Mouse (Mus musculus) liver, embryonic 12.5 days (tissue): ENCODE results near the gene Fkbp5. TPM values are rescaled to one million over a fixed set of nuclear protein-coding genes. Genes with fewer than 3 reads are reported as not detected.
A peak's percentile ranks its signal among the peaks of the same experiment; 100 is the strongest.

ENCODE experiments used
- ATAC-seq: fragments of 200-750 bp; cut with Nextera tagmentation; 2 replicates; pipeline ENCODE4 v1.8.0; 2017; ENCODE audit warnings: moderate number of reproducible peaks, mild to moderate bottlenecking, moderate library complexity
- H3K27ac ChIP-seq: fragments of 300-500 bp; sonication (generic); 2 replicates; pipeline ENCODE4 v1.5.1; 2016; ENCODE audit warnings: mild to moderate bottlenecking
- H3K27me3 ChIP-seq: fragments of 300-500 bp; sonication (generic); replicated peaks from 2 replicates; pipeline ENCODE4 v1.6.1; 2016; ENCODE audit warnings: mild to moderate bottlenecking, moderate library complexity
- H3K36me3 ChIP-seq: fragments of 300-500 bp; sonication (generic); 2 replicates; pipeline ENCODE4 v1.6.1; 2016; ENCODE audit warnings: mild to moderate bottlenecking, moderate library complexity
- H3K4me1 ChIP-seq: fragments of 300-500 bp; sonication (generic); 2 replicates; pipeline ENCODE4 v1.6.1; 2016
- H3K4me2 ChIP-seq: fragments of 300-500 bp; sonication (generic); 2 replicates; pipeline ENCODE4 v1.6.1; 2016; ENCODE audit warnings: mild to moderate bottlenecking, moderate library complexity
- H3K4me3 ChIP-seq: fragments of 300-500 bp; sonication (generic); 2 replicates; pipeline ENCODE4 v1.5.1; 2016; ENCODE audit warnings: mild to moderate bottlenecking, moderate library complexity
- H3K9ac ChIP-seq: fragments of 300-500 bp; sonication (generic); 2 replicates; pipeline ENCODE4 v1.6.1; 2016; ENCODE audit warnings: mild to moderate bottlenecking, moderate library complexity
- H3K9me3 ChIP-seq: fragments of 300-500 bp; sonication (generic); replicated peaks from 2 replicates; pipeline ENCODE4 v1.6.1; 2016; ENCODE audit warnings: mild to moderate bottlenecking, moderate library complexity
- WGBS: fragments of 180-500 bp; shearing (Covaris S2); methylation state at CpG from one replicate; pipeline ENCODE4 v1.1.7; 2016; ENCODE audit not compliant: insufficient replicate concordance; 5-methylcytosine and 5-hydroxymethylcytosine counted together
- microRNA-seq: library from miRNA; unstranded; fragments of <30 nt; microRNA quantifications from one replicate; pipeline ENCODE4, GENCODE M21; 2017
- polyA plus RNA-seq: library from polyadenylated mRNA; unstranded; fragments of >200 nt; fragmentation: Nextera tagmentation; extraction: Ambion mirVana; gene quantifications from 2 replicates; pipeline ENCODE4 v1.2.1, GENCODE M21; 2016

Gene Fkbp5
- polyA plus RNA-seq, 1 experiment from 2014 or later, result 17.0 TPM

DNA sequence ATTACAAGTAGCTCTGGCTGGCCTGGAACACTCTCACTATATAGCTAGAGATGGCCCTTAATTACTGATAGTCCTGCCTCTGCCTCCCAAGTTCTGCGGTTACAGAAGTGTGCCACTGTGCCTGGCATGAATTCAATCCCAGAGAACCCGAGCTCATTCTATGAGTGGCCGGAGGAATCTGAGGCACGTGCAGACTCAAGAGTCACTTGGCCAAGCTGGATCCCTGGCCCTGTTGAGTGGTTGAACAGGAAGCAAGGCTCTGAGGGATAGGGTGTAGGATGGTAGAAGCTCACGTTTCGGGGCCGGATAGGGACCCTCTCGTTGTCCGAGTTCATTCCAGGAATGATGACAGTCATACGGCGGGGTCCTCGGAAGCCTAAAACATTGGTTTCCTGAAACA lies 161.5 kb downstream of the Fkbp5 start:
- Histone ChIP-seq H3K4me3 (no peak overlapping the region), H3K4me2 (no peak overlapping the region), H3K9ac (no peak overlapping the region), H3K27ac (no peak overlapping the region), H3K4me1 (peaks cover 41% of the 10 kb centered on the region), H3K36me3 (no peaks in the 10 kb centered on the region), H3K27me3 (peaks cover 56% of the 10 kb centered on the region), H3K9me3 (no peaks in the 10 kb centered on the region)
- WGBS, result 79% methylated on average over 12 of the region's 12 CpGs
- no peak for ATAC-seq

- H3K36me3 ChIP-seq, result no peaks in the 10 kb centered on the region
- H3K4me2 ChIP-seq, result peak overlapping the region; percentile 89
- peaks cover 69% of the 10 kb centered on the region for H3K4me1 ChIP-seq
- peak overlapping the region; percentile 72 for H3K4me3 ChIP-seq
- H3K9ac ChIP-seq, result peak overlapping the region; percentile 78
- peak overlapping the region; percentile 88 for H3K27ac ChIP-seq
- peaks cover 52% of the 10 kb centered on the region for H3K27me3 ChIP-seq
- peak; percentile 81 for ATAC-seq
- 3% methylated on average over 11 of the region's 11 CpGs for WGBS
- no peaks in the 10 kb centered on the region for H3K9me3 ChIP-seq
Observed at GRCm38 (mm10) chr17:28352018-28352417, 165.3 kb downstream of the Fkbp5 start.

DNA sequence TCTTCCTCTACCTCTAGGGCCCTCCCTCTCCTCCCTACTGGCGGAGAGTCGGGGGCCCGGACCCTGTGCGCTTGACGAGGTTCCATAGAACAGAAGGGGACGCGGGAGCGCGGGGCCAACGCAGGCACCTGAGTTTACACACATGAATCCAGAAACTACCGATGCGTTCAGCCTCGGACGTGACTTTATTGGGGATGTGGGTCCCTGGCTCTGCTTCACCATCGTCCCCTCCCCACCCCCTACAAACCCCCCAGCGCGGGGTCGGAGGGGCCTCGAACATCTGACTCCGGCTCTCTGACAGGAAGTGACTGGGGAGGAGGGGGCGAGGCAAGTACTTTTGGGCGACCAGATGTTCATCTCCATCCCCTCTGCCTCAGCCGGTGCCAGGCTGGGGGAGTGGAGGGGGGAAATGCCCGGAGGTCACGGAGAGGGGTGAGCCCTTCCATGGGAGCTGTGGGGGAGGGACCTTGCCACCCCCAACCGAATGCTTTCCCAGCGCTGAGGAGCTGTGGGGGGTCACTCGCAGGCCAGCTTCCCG lies 165.9 kb downstream of the Fkbp5 start:
- Histone ChIP-seq H3K27ac (peak overlapping the region; percentile 88), H3K9ac (peak overlapping the region; percentile 78), H3K27me3 (peaks cover 58% of the 10 kb centered on the region), H3K36me3 (no peaks in the 10 kb centered on the region), H3K9me3 (no peaks in the 10 kb centered on the region), H3K4me3 (peak overlapping the region; percentile 72), H3K4me1 (peaks cover 73% of the 10 kb centered on the region), H3K4me2 (peak overlapping the region; percentile 89)
- ATAC-seq, result no peak
- 1% methylated on average over 29 of the region's 29 CpGs for WGBS

DNA sequence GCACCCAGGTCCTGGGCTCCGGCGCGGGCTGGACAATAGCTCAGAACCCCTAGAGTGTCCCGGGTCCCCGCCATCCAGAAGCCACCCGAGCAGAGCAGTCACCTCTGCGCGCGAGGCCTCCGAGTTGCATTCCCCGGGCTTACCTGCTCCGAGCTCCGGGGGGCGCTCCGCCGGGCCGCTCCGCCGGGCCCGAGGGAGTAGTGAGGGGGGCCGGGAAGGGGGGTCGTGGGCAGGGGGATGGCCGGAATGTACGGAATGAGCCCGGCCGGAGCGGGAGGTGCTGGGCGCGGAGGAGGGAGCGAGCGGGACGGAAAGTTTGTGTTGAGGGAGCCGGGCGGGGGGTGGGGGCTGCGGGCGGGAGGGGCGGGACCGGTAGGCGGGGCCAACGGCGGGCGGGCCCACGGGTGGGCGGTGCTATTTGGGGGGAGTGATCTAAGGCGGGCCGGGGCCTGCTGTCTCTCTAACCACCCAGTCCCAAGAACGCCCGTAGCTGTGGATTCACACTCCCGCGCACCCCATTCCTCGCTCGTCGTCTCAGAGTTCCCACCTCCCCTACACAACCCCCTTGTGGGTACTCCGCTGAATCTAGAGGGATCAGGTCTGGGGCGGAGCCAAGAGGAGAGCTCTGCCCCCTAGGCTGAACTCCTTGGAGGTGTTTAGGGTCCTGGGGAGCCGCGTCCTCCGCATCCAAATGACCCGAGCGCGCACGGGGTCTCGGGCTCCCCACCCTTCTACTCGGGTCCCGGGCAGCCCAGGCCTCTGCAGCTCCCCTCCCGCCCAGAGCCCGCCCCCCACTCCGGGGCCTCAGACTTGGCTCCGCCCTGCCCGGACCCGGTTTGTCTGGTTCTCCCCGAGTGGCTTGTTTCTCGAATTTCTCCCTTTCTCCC lies 166.6 kb downstream of the Fkbp5 start, which contains the start of gene Tead3:
Gene Tead3 (minus strand): TSS at position 352 of the 887 bp plus-strand sequence.
- 2% methylated on average over 50 of the region's 73 CpGs for WGBS
- Histone ChIP-seq H3K4me1 (peaks cover 80% of the 10 kb centered on the region), H3K27me3 (peaks cover 58% of the 10 kb centered on the region), H3K4me3 (peak within 1 kb of the TSS; percentile 72), H3K36me3 (no peaks in the 10 kb centered on the region), H3K4me2 (peak within 1 kb of the TSS; percentile 89), H3K27ac (peak within 1 kb of the TSS; percentile 88), H3K9ac (peak within 1 kb of the TSS; percentile 78), H3K9me3 (no peaks in the 10 kb centered on the region)
- ATAC-seq, result peak; percentile 79

GRCm38 (mm10) chr17:28349901-28350465 lies 167.3 kb downstream of the Fkbp5 start:
- 1% methylated on average over 51 of the region's 54 CpGs for WGBS
- H3K4me2 ChIP-seq, result peak overlapping the region; percentile 89
- H3K27ac ChIP-seq, result peak overlapping the region; percentile 88
- peaks cover 63% of the 10 kb centered on the region for H3K27me3 ChIP-seq
- H3K4me1 ChIP-seq, result peaks cover 87% of the 10 kb centered on the region
- H3K9ac ChIP-seq, result peak overlapping the region; percentile 78
- H3K9me3 ChIP-seq, result no peaks in the 10 kb centered on the region
- H3K36me3 ChIP-seq, result no peaks in the 10 kb centered on the region
- peak overlapping the region; percentile 72 for H3K4me3 ChIP-seq
- peak; percentile 30 for ATAC-seq

- peaks cover 94% of the 10 kb centered on the region for H3K4me1 ChIP-seq
- H3K9ac ChIP-seq, result peak overlapping the region; percentile 78
- no peaks in the 10 kb centered on the region for H3K9me3 ChIP-seq
- H3K36me3 ChIP-seq, result no peaks in the 10 kb centered on the region
- H3K27ac ChIP-seq, result peak overlapping the region; percentile 88; the same call in 1 of the 2 replicates
- peak overlapping the region; percentile 72 for H3K4me3 ChIP-seq
- peaks cover 69% of the 10 kb centered on the region for H3K27me3 ChIP-seq
- H3K4me2 ChIP-seq, result peak overlapping the region; percentile 89
- no peak for ATAC-seq
- WGBS, result 24% methylated on average over 12 of the region's 13 CpGs
Observed at GRCm38 (mm10) chr17:28349264-28349880, 168.0 kb downstream of the Fkbp5 start.

Small RNA genes lying within 50 kb of the gene (microRNA-seq; reads per million reads assigned to microRNA genes)
- gene Gm25195 (not detected), gene Mir6969 (not detected)

Other genes starting within 250 kb of the Fkbp5 start
- gene Fance, start 204.0 kb downstream of the Fkbp5 start, polyA plus RNA-seq, result 18.8 and 22.1 TPM in 2 replicates
- 472 and 487 TPM in 2 replicates for gene Rpl10a, start 189.1 kb downstream of the Fkbp5 start, polyA plus RNA-seq
- 1.9 and 2.0 TPM in 2 replicates for gene Tead3, start 166.7 kb downstream of the Fkbp5 start, polyA plus RNA-seq
- 1.4 and 1.6 TPM in 2 replicates for gene Tulp1, start 152.3 kb downstream of the Fkbp5 start, polyA plus RNA-seq
- not detected in 2 replicates for gene Armc12, start 13.3 kb upstream of the Fkbp5 start, polyA plus RNA-seq
- not detected in 2 replicates for gene Clpsl2, start 31.9 kb upstream of the Fkbp5 start, polyA plus RNA-seq
- 2.3 and 3.6 TPM in 2 replicates for gene Clps, start 43.2 kb upstream of the Fkbp5 start, polyA plus RNA-seq
- 0.16 and 0.32 TPM in 2 replicates for gene Lhfpl5, start 58.1 kb upstream of the Fkbp5 start, polyA plus RNA-seq
- gene Srpk1, start 105.2 kb upstream of the Fkbp5 start, polyA plus RNA-seq, result 61.1 and 61.5 TPM in 2 replicates
- gene Slc26a8, start 172.7 kb upstream of the Fkbp5 start, polyA plus RNA-seq, result 0.41 and 0.48 TPM in 2 replicates
- 53.4 and 55.7 TPM in 2 replicates for gene Mapk14, start 173.8 kb upstream of the Fkbp5 start, polyA plus RNA-seq
- 2.5 and 3.1 TPM in 2 replicates for gene AC170998.1, start 208.6 kb upstream of the Fkbp5 start, polyA plus RNA-seq